Mouse (Mus musculus) layer of hippocampus, adult 18-20 months (tissue): ENCODE results near the gene Gm960. TPM values are rescaled to one million over a fixed set of nuclear protein-coding genes. Genes with fewer than 3 reads are reported as not detected.

Experiments
- DNase-seq, 2 experiments: peaks; one replicate each; pipeline ENCODE4 v3.0.0; 2022; ENCODE audit warnings: low spot score in 2 of 2
- total RNA-seq, 2 experiments: library from RNA; stranded (reverse); gene quantifications; 2 replicates each; pipeline ENCODE4 v1.2.3; 2021

Gm960 gene
- total RNA-seq, 2 experiments from 2014 or later: 1.1 to 1.6 TPM

- DNase-seq: peak in 1 of 2 experiments; percentile 44
Observed at GRCm38 (mm10) chr19:4624406-4625178, 73.9 kb downstream of the Gm960 start.

GRCm38 (mm10) chr19:4624006-4624405, 74.5 kb downstream of the Gm960 start:
- DNase-seq: no peak

- no peak for DNase-seq
Observed at GRCm38 (mm10) chr19:4623419-4623818, 75.0 kb downstream of the Gm960 start.

GRCm38 (mm10) chr19:4622780-4623179, 75.7 kb downstream of the Gm960 start:
- no peak for DNase-seq

GRCm38 (mm10) chr19:4620721-4621120, 77.7 kb downstream of the Gm960 start:
- no peak for DNase-seq

GRCm38 (mm10) chr19:4619461-4619860, 79.0 kb downstream of the Gm960 start:
- DNase-seq: no peak

- no peak for DNase-seq
Observed at GRCm38 (mm10) chr19:4618183-4618582, 80.3 kb downstream of the Gm960 start.

GRCm38 (mm10) chr19:4616546-4616945, 81.9 kb downstream of the Gm960 start:
- no peak for DNase-seq

GRCm38 (mm10) chr19:4615151-4616093, 83.0 kb downstream of the Gm960 start, which contains the start of gene Lrfn4:
Gene Lrfn4, minus strand, starts transcription at chr19:4615667.
- peak; percentile 89 for DNase-seq

- no peak for DNase-seq
Observed at GRCm38 (mm10) chr19:4614305-4615150, 83.9 kb downstream of the Gm960 start.

GRCm38 (mm10) chr19:4613464-4614304, 84.8 kb downstream of the Gm960 start:
- DNase-seq: no peak

GRCm38 (mm10) chr19:4612181-4612961, 86.1 kb downstream of the Gm960 start:
- no peak for DNase-seq

GRCm38 (mm10) chr19:4610109-4610508, 88.4 kb downstream of the Gm960 start:
- no peak for DNase-seq

- DNase-seq: no peak
Observed at GRCm38 (mm10) chr19:4608511-4608910, 90.0 kb downstream of the Gm960 start.

GRCm38 (mm10) chr19:4607406-4607805, 91.1 kb downstream of the Gm960 start:
- no peak for DNase-seq

- DNase-seq: no peak
Observed at GRCm38 (mm10) chr19:4605654-4606053, 92.8 kb downstream of the Gm960 start.

- no peak for DNase-seq
Observed at GRCm38 (mm10) chr19:4603801-4604723, 94.4 kb downstream of the Gm960 start.

GRCm38 (mm10) chr19:4602459-4602858, 96.0 kb downstream of the Gm960 start:
- DNase-seq: no peak
